Mouse (Mus musculus): ENCODE data around the gene Psd4.

DNA sequence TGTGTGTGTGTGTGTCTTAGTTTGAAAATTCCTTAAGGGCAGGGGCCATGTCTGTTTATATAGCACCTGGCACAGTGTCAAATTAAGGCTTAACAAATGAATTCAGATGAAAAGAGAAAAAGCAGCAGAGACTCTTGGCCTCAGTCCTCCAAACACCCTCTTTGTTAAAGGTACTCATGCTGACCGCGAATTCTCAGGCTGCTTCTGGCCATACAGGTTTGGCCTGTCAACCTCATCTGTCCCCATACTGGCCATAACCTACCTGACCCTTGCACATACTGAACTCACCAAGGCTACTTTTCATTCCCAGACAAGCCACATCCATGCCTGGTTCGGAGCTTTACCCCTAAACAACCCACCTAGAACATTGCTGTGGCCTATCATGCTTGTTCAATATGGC is 45.8 kb downstream of the Psd4 start:
- TF ChIP-seq CTCF (conservative IDR thresholded peaks at IDR 0.05; ENCODE audit: low read length) = no peak
- TF ChIP-seq NANOG (IDR thresholded peaks at IDR 0.05; ENCODE audit: borderline replicate concordance, low read length) = no peak

Data from E14TG2a.4 (cell line).